Mouse (Mus musculus) limb, embryonic 12.5 days (tissue): ENCODE results near the gene Fastkd1. TPM values are rescaled to one million over a fixed set of nuclear protein-coding genes. Genes with fewer than 3 reads are reported as not detected.
"Not testable (repeated sequence)": the region's sequence is repeated elsewhere in the genome, so short reads cannot be mapped to it uniquely, and the experiment has no call there.

Experiments used
- ATAC-seq: fragments of 200-750 bp; cut with Nextera tagmentation; 2 replicates; pipeline ENCODE4 v1.8.0; 2017; ENCODE audit warnings: low read depth, moderate TSS enrichment; ENCODE audit not compliant: insufficient number of reproducible peaks, insufficient read depth, low FRiP score, low TSS enrichment
- H3K27ac ChIP-seq: fragments of 300-500 bp; sonication (generic); 2 replicates; pipeline ENCODE4 v1.5.1; 2016; ENCODE audit warnings: mild to moderate bottlenecking, moderate library complexity
- H3K27me3 ChIP-seq: fragments of 300-500 bp; sonication (generic); 2 replicates; pipeline ENCODE4 v1.6.1; 2016; ENCODE audit warnings: mild to moderate bottlenecking, moderate library complexity
- H3K36me3 ChIP-seq: fragments of 300-500 bp; sonication (generic); 2 replicates; pipeline ENCODE4 v1.6.1; 2016; ENCODE audit warnings: mild to moderate bottlenecking, moderate library complexity
- H3K4me1 ChIP-seq: fragments of 300-500 bp; sonication (generic); replicated peaks from 2 replicates; pipeline ENCODE4 v1.6.1; 2016
- H3K4me2 ChIP-seq: fragments of 300-500 bp; sonication (generic); 2 replicates; pipeline ENCODE4 v1.6.1; 2016; ENCODE audit warnings: mild to moderate bottlenecking, moderate library complexity
- H3K4me3 ChIP-seq: fragments of 300-500 bp; sonication (generic); replicated peaks from 2 replicates; pipeline ENCODE4 v1.5.1; 2016; ENCODE audit warnings: mild to moderate bottlenecking
- H3K9ac ChIP-seq: fragments of 300-500 bp; sonication (generic); replicated peaks from 2 replicates; pipeline ENCODE4 v1.6.1; 2016; ENCODE audit warnings: mild to moderate bottlenecking, moderate library complexity
- H3K9me3 ChIP-seq: fragments of 300-500 bp; sonication (generic); 2 replicates; pipeline ENCODE4 v1.6.1; 2016; ENCODE audit warnings: mild to moderate bottlenecking, moderate library complexity
- WGBS: fragments of 180-500 bp; shearing (Covaris S2); methylation state at CpG from one replicate; pipeline ENCODE4 v1.1.7; 2016; 5-methylcytosine and 5-hydroxymethylcytosine counted together
- polyA plus RNA-seq: library from polyadenylated mRNA; unstranded; fragments of >200 nt; fragmentation: Nextera tagmentation; extraction: Ambion mirVana; gene quantifications from 2 replicates; pipeline ENCODE4 v1.2.1, GENCODE M21; 2016

Gene Fastkd1
- polyA plus RNA-seq, 1 experiment from 2014 or later = 12.1 TPM

DNA sequence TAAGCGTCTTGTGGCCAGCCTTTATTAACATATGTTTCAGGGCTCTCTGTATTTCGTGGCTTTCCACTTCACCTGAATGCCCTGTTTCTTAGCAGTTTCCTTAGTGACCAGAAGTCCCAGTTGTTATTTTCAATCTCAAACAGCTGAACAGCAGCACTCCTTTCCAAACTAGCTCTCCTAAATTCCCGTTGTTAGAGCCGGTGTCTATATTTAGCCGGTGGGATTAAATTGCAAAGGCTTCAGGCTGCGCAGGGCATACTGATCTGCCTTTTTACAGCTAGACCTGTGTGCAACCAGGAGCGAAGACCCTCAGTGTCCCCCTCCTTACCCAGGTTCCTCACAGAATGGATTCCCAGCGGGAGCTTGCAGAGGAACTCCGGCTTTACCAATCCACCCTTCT, 43.5 kb downstream of the Fastkd1 start, which contains the start of gene Klhl41:
TSS of gene Klhl41 (plus strand) at position 268 of the 400 bp plus-strand sequence.
- no peak within 1 kb of the TSS for H3K9ac ChIP-seq
- no peaks in the 10 kb centered on the region for H3K27me3 ChIP-seq
- H3K27ac ChIP-seq = no peak within 1 kb of the TSS
- no peaks in the 10 kb centered on the region for H3K4me1 ChIP-seq
- 77% methylated on average over 9 of the region's 9 CpGs for WGBS
- peaks cover 9% of the 10 kb centered on the region; the same call in 1 of the 2 replicates for H3K36me3 ChIP-seq
- no peak for ATAC-seq
- H3K9me3 ChIP-seq = no peaks in the 10 kb centered on the region
- 0 out of 2 replicates have a peak within 1 kb of the TSS, but pooled peaks have one; percentile 6 for H3K4me3 ChIP-seq
- H3K4me2 ChIP-seq = no peak within 1 kb of the TSS

DNA sequence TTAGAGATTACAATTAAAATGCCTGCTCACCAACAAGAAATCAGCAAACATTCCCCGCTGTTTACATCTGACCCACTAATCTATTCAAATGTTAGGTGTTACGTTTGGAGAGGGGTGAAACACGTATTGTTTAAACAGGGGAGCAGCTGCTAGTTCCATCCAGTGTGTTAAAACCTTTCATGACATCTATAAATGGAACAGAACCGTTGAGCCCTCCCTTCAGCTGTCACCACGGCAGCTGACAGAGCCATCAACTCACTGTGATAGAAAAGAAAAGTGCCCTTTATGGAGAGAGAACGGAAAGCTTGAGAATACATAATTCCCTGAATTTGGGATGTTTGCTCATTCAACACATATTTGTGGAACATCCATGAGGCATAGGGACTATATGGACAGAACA, 44.9 kb downstream of the Fastkd1 start:
- Histone ChIP-seq H3K9me3 (no peaks in the 10 kb centered on the region), H3K27ac (no peak overlapping the region), H3K9ac (no peak overlapping the region), H3K4me3 (no peak overlapping the region), H3K4me2 (no peak overlapping the region), H3K36me3 (peaks cover 19% of the 10 kb centered on the region; the same call in 1 of the 2 replicates), H3K4me1 (no peaks in the 10 kb centered on the region), H3K27me3 (no peaks in the 10 kb centered on the region)
- 81% methylated on average over 6 of the region's 6 CpGs for whole genome bisulfite sequencing
- no peak for ATAC-seq

DNA sequence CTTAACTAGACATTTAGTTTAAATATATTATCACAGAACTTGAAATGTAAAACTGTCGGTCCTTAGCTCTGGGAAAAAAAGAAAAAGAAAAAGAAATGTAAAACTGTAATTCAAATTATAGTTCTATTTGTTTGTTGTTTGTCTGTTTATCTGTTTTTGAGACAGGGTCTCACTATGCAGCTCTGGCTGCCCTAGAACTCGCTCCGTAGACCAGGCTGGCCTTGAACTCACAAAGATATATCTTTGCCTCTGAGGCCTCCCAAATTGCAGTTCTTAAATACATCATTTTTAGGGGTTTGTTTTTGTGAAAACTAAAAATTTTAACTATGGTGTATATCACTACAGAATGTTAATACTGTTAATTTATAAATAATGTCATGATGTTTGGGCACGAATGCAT, 45.7 kb downstream of the Fastkd1 start:
- ATAC-seq = no peak
- Histone ChIP-seq H3K36me3 (peaks cover 24% of the 10 kb centered on the region; the same call in 1 of the 2 replicates), H3K27me3 (no peaks in the 10 kb centered on the region), H3K4me1 (no peaks in the 10 kb centered on the region), H3K27ac (no peak overlapping the region), H3K4me3 (no peak overlapping the region), H3K9ac (no peak overlapping the region), H3K9me3 (no peaks in the 10 kb centered on the region), H3K4me2 (no peak overlapping the region)
- 89% methylated on average over 4 of the region's 4 CpGs for WGBS

- H3K4me1 ChIP-seq = no peaks in the 10 kb centered on the region
- H3K4me3 ChIP-seq = no peak overlapping the region
- H3K9ac ChIP-seq = no peak overlapping the region
- H3K4me2 ChIP-seq = no peak overlapping the region
- peaks cover 46% of the 10 kb centered on the region for H3K36me3 ChIP-seq
- H3K9me3 ChIP-seq = no peaks in the 10 kb centered on the region
- 72% methylated on average over 13 of the region's 13 CpGs for WGBS
- no peaks in the 10 kb centered on the region for H3K27me3 ChIP-seq
- ATAC-seq = no peak
- no peak overlapping the region for H3K27ac ChIP-seq
Measured at GRCm38 (mm10) chr2:69663827-69664476, 49.4 kb downstream of the Fastkd1 start.

DNA sequence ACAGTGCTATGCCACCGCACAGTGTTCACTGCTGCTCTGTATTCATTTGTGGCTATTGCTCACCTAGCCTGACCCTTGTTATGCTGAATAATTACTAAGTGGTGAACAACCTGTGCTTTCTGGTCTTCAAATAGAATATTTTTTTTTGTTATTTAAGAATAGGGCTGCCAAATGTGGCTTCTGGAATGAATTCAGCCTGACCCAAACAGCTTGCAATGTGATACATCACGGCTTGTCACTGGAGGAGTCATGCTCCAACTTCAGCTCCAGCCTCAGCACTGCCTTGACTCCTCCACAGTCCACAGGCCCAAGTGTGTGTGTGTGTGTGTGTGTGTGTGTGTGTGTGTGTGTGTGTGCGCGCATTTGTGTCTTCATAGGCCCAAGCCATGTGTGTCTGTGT, 54.0 kb downstream of the Fastkd1 start:
- H3K4me2 ChIP-seq = no peak overlapping the region
- 94% methylated on average over 4 of the region's 4 CpGs for WGBS
- ATAC-seq = no peak
- no peak overlapping the region for H3K4me3 ChIP-seq
- H3K9me3 ChIP-seq = no peaks in the 10 kb centered on the region
- H3K27me3 ChIP-seq = no peaks in the 10 kb centered on the region
- no peak overlapping the region for H3K9ac ChIP-seq
- H3K36me3 ChIP-seq = peaks cover 75% of the 10 kb centered on the region
- no peak overlapping the region for H3K27ac ChIP-seq
- H3K4me1 ChIP-seq = no peaks in the 10 kb centered on the region

GRCm38 (mm10) chr2:69649716-69650115, 63.6 kb downstream of the Fastkd1 start:
- ATAC-seq = no peak
- Histone ChIP-seq H3K4me3 (no peak overlapping the region), H3K9me3 (no peaks in the 10 kb centered on the region), H3K36me3 (peaks cover 13% of the 10 kb centered on the region), H3K9ac (0 out of 2 replicates have a peak overlapping the region, but pooled peaks have one; percentile 8), H3K4me1 (peaks cover 5% of the 10 kb centered on the region; the same call in 1 of the 2 replicates), H3K27ac (no peak overlapping the region), H3K27me3 (no peaks in the 10 kb centered on the region), H3K4me2 (no peak overlapping the region)
- 87% methylated on average over 5 of the region's 5 CpGs for WGBS

GRCm38 (mm10) chr2:69646726-69647490, 66.4 kb downstream of the Fastkd1 start, which contains the start of gene Bbs5:
Gene Bbs5 (plus strand): TSS chr2:69647171.
- H3K27me3 ChIP-seq = no peaks in the 10 kb centered on the region
- peaks cover 5% of the 10 kb centered on the region; the same call in 1 of the 2 replicates for H3K4me1 ChIP-seq
- ATAC-seq = peak; percentile 95
- peak within 1 kb of the TSS; percentile 74 for H3K9ac ChIP-seq
- WGBS = 4% methylated on average over 43 of the region's 43 CpGs
- peaks cover 7% of the 10 kb centered on the region; the same call in 1 of the 2 replicates for H3K36me3 ChIP-seq
- H3K4me2 ChIP-seq = peak within 1 kb of the TSS; percentile 71
- no peaks in the 10 kb centered on the region for H3K9me3 ChIP-seq
- 0 out of 2 replicates have a peak within 1 kb of the TSS, but pooled peaks have one; percentile 41 for H3K27ac ChIP-seq
- H3K4me3 ChIP-seq = peak within 1 kb of the TSS; percentile 79

GRCm38 (mm10) chr2:69644968-69645617, 68.2 kb downstream of the Fastkd1 start:
- 91% methylated on average over 11 of the region's 11 CpGs for WGBS
- Histone ChIP-seq H3K36me3 (peaks cover 5% of the 10 kb centered on the region; the same call in 1 of the 2 replicates), H3K4me1 (peaks cover 7% of the 10 kb centered on the region), H3K27me3 (no peaks in the 10 kb centered on the region), H3K27ac (no peak overlapping the region), H3K4me3 (no peak overlapping the region), H3K9ac (no peak overlapping the region), H3K9me3 (no peaks in the 10 kb centered on the region), H3K4me2 (no peak overlapping the region)
- no peak for ATAC-seq

DNA sequence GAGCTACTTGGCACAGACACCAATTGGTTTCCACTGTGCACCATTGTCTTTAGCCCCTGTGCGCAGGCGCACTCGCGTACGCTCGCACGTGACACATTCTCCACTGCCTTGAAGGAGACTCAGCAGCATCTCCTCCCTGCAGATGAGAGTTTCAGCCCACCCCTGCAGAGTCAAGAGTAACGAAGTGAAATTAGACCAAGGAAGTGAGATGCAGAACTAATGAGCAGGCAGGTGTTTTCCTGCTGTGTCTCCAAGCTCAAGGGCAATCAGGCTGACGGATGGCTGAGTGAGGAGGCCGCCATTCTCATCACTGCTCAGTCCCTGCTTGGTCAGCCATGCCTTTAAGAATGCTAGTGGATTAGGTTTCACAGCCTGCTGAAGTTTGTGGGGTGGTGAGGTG, 73.2 kb downstream of the Fastkd1 start:
- no peaks in the 10 kb centered on the region for H3K36me3 ChIP-seq
- H3K9ac ChIP-seq = no peak overlapping the region
- no peaks in the 10 kb centered on the region for H3K27me3 ChIP-seq
- H3K4me3 ChIP-seq = no peak overlapping the region
- H3K9me3 ChIP-seq = no peaks in the 10 kb centered on the region
- no peak overlapping the region for H3K27ac ChIP-seq
- H3K4me1 ChIP-seq = peaks cover 4% of the 10 kb centered on the region; the same call in 1 of the 2 replicates
- H3K4me2 ChIP-seq = no peak overlapping the region
- WGBS = 67% methylated on average over 10 of the region's 10 CpGs
- ATAC-seq = no peak

GRCm38 (mm10) chr2:69637989-69638388, 75.3 kb downstream of the Fastkd1 start:
- not testable (repeated sequence) for ATAC-seq
- WGBS = 75% methylated on average over 7 of the region's 7 CpGs

More at GRCm38 (mm10) chr2:69637989-69638388, 75.3 kb downstream of the Fastkd1 start:
- not testable (repeated sequence) for H3K4me3 ChIP-seq, H3K36me3 ChIP-seq, H3K27ac ChIP-seq, H3K4me1 ChIP-seq, H3K9me3 ChIP-seq, H3K9ac ChIP-seq, H3K27me3 ChIP-seq, H3K4me2 ChIP-seq
